Mouse (Mus musculus): Measurements from ENCODE around the gene Trim58.

The Trim58 gene

DNA sequence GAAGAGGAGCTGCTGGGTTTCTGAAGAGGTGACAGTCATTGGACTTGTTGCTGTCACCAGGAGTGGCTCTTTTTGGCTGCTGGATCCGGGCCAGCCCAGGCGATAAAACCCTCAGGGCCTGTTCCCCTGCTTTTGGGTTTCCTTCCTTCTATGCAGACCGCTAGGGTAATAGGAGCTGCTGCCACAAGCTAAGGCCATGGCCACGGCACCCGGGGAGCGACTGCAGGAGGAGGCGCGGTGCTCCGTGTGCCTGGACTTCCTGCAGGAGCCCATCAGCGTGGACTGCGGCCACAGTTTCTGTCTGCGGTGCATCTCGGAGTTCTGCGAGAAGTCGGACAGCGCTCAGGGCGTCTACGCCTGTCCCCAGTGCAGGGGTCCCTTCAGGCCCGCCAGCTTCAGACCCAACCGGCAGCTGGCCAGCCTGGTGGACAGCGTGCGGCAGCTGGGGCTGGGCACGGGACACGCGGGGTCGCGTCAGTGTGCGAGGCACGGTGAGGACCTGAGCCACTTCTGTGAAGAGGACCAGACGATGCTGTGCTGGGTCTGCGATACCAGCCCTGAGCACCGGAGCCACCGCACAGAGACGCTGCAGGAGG is at the start of gene Trim58:
Trim58 (plus strand) TSS at position 194 of the 596 bp plus-strand sequence.
- DNase-seq (ENCODE audit: low spot score): no peak

GRCm38 (mm10) chr11:58594814-58595213 is 45.5 kb upstream of the Trim58 start, which contains the start of gene Olfr324:
TSS of gene Olfr324 (plus strand) at chr11:58595114.
- no peak for DNase-seq (ENCODE audit: low spot score)

DNA sequence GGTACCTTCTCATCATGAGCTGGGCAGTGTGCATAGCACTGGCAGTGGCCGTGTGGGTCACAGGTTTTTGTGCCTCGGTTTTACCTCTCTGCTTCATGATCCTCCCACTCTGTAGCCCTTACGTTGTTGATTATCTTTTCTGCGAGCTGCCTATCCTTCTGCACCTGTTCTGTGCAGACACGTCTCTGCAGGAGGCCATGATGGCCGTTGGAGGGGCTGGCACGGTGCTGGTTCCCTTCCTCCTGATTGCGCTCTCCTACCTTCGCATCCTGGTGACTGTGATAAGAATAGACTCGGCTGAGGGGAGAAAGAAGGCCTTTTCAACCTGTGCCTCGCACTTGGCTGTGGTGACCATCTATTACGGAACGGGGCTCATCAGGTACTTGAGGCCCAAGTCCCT is 42.4 kb upstream of the Trim58 start:
- DNase-seq (ENCODE audit: low spot score): no peak

DNA sequence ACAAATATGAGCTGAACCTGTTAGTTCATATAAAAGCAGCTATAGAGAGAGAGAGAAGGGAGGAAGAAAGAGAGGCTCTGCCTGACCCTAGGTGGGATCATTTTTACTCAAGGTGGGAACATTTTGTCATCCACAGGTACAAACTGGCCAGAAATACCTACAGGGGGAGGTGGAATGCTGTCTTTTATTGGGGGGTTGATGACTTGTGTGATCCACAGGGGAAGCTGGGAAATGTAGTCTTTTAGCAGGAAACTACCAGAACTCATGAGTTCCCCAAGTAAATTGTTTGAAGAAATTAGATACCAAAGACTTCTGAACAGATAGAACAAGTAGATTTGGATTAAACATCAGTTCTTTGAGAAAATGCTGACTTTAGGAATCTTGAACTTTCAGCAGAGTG is 38.2 kb upstream of the Trim58 start:
- DNase-seq (ENCODE audit: low spot score): no peak

DNA sequence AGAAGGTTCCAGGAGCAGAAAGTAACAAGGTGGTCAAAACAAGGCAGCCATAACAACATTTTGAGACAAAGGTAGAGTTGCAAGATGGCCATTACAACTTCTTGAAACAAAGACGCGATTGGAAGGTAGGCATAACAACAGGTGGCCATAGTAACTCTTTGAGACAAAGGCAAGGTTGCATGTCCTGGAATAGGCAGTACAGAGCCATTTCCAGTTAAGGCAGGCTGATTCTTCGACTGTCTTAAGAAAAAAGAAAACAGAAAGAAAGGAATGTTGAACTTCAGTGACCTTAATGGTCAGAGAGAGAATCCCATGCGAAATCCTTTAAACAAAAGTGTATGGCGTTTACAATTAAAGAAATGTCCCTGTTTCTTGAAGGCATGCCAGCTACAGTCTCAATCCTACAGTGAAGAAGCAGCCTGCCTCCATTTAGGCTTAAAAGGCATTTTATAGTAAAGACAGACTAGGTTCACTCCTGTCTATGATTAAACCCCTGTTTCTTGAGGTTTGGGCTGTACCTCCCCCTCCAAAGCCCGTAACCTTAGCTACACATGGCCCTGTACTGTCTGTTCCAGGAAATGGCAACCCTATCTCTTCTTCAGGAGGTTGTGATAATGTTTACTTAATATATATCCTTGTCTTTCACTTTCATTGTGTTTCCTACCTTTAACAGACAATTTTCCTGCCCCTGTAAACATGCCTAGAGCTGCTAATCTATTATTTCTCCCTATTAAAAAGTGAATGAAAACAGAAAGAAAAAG is 37.3 kb upstream of the Trim58 start:
- no peak for DNase-seq (ENCODE audit: low spot score)

DNA sequence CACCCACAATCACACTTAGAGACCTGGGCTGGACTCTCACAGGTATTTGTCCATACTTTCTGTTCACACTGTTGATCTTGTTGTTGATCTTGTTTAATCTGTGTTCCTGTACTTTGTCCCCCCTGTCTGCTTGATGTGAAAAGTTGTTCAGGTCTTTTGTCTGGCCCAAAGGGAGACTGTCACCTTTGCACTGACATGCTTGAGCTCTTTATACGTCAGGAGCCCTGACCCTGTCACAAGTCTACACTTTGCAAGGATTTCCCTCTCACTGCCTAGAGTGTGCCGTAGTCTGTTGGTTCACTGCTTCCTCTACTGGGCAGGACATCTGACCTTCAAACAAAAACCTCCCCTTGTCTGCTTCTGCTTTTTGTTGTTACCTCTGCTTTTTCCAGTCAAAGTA is 35.6 kb upstream of the Trim58 start:
- no peak for DNase-seq (ENCODE audit: low spot score)

GRCm38 (mm10) chr11:58605228-58605627 is 35.0 kb upstream of the Trim58 start:
- DNase-seq (ENCODE audit: low spot score): no peak

DNA sequence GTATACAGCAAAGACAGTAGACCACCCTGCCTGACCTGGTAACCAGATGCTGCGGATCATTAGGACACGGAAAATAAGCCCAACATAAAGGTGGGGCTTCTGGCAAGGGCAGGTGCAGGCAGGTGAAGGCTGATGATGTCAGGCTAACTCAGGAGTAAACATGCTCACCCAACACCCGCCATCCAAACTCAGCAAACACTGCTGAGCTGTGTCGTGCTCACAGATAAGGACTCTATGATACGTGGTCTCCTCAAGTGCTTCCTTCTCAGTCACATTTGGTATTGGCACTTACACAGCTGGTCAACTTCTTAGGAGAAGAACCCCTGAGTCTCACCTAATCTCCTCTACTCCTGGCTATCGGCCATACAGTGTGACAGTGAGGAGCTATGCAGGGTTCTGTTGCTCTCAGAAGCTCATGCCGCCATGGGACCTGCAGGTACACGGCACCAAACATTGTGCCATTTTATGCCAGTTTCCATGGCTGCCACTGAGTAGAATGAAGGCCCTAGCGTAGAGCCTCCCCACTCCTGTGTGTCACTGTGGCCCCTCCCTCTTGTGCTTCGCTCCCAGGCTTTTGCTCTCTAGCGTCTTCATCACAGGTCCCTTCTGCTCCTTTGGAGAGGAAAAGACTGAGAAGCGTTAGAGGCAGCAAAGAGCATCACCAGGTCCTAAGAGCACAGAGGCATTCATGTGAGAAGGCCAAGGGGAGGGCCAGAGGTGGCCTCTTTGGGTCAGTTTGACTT is 33.9 kb upstream of the Trim58 start:
- no peak for DNase-seq (ENCODE audit: low spot score)

DNA sequence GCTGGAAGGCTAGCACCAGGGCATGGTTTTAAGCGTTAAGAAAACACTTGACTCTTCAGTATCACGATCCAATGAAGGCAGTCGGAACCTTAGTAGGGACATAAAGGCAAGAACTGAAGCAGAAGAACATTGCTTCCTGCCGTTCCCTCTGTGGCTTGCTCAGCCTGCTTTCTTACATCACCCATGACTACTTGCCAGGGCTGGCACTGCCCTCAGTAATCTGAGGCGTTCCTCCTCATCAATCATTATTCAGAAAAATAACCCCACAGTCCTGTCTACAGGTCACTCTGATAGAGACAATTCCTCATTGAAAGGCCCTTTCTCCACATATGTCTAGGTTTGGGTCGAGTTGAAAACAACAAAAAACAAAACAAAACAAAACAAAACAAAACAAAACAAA is 33.2 kb upstream of the Trim58 start:
- DNase-seq (ENCODE audit: low spot score): no peak

GRCm38 (mm10) chr11:58613359-58613758 is 26.9 kb upstream of the Trim58 start:
- DNase-seq (ENCODE audit: low spot score): no peak

GRCm38 (mm10) chr11:58614526-58614925 is 25.7 kb upstream of the Trim58 start:
- no peak for DNase-seq (ENCODE audit: low spot score)

DNA sequence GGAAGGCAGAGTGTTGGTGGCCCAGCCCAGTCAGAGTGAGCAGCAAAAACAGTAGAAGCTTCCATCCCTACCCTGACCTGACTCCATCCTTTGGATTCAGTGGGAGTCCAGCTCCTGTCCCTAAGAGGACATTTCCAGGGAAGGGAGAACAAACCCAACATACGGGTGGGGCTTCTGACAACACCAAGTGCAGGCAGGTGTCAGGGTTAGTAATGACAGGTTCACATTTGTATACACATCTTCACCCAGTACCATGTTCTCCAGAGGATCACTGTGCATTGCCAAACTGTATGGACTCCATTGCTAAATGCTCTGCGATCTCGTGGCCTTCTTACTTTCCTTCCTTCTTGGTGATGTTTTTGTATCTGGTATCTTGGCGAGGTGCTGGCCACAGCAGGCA is 24.3 kb upstream of the Trim58 start, which contains the start of gene 2210407C18Rik:
2210407C18Rik (minus strand) TSS at position 101 of the 400 bp plus-strand sequence.
- no peak for DNase-seq (ENCODE audit: low spot score)

- no peak for DNase-seq (ENCODE audit: low spot score)
Measured at GRCm38 (mm10) chr11:58618369-58618768, 21.9 kb upstream of the Trim58 start.

GRCm38 (mm10) chr11:58618793-58619192 is 21.5 kb upstream of the Trim58 start:
- no peak for DNase-seq (ENCODE audit: low spot score)

DNA sequence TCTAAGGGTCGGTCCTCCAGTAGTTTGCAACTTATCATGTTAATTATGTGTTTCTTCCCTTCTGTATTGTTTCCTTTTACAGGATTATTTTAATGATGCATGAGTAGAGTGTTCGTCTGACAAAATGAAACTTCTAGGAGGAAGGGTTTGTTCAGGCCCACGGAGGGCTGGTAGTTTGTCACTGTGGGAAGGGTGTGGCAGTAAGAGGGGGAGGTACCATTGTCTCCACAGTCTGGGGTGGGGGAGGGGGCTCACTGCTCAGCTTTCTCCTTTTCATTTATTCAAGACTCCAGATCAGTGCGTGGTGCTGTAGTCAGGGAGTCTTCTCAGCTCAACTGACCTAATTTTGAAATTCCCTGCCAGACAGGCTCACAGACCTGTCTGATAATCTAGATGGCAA is 14.1 kb upstream of the Trim58 start:
- DNase-seq (ENCODE audit: low spot score): no peak

DNA sequence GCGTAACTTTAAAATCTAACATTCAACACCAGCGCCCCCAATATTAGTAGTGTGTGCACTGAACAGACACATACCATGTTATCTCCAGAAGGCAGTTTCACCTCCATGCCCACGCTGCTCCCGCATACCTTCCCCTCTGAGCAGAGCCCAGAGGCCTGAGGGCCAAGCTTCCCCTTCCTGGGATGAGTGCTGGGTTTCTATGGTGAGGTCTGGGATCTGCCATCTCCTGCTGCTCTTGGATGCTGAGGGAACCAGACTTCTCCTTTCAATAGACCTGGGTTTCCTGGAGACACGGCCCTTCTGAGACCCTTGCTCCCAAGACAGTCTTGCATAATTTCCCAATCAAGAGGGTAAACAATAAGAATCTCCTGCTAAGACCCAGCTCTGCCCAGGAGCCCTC is 9.9 kb upstream of the Trim58 start, which contains the start of gene Olfr323:
Olfr323 (minus strand) TSS at position 101 of the 400 bp plus-strand sequence.
- no peak for DNase-seq (ENCODE audit: low spot score)

DNA sequence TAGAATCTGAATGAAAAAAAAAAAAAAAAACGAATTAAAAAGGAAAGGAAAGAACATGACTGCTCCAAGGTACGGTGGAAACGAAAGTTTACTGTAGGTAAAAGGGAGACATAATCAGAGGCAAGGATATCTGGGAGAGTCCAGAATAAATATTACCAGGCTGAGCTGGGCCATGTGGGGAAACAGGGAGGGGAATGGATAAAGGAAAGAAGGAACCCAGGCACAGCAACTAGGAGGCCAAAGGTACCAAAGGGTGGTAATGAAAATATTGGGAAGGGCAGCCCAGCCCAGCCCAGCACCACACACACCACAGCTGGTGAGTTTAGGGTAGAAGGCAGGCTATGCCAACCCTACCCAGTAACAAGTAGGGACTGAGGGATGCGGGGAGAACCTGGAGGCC is 5.4 kb upstream of the Trim58 start:
- no peak for DNase-seq (ENCODE audit: low spot score)

GRCm38 (mm10) chr11:58636376-58636977 is 3.8 kb upstream of the Trim58 start:
- DNase-seq (ENCODE audit: low spot score): no peak

DNA sequence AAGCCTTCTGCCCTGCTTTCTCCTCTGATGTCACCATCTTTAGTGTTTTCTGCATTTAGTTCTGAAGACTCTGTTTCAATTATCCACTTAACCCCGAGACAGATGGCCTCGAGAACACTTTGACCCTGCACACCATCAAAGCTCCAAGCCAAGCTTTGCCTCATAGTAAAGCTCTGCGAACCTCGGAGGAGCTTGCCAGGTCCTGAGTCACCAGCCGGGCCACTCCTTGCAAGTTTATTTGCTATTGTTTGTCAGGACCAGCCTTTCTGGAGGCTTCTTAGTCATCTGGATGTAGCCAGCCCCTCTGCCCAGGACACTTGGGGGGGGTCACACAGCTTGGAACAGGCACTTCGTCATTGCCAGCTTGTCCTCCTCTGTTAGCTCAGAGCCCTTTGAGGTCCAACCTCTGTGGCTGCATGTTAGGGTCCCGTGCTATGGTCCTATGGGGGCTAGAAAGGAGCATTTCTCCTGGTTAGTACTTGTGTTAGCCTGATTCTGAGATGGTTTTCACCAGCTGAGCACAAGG is 2.0 kb upstream of the Trim58 start:
- no peak for DNase-seq (ENCODE audit: low spot score)

GRCm38 (mm10) chr11:58641057-58641456 is 792 bp downstream of the Trim58 start:
- no peak for DNase-seq (ENCODE audit: low spot score)

DNA sequence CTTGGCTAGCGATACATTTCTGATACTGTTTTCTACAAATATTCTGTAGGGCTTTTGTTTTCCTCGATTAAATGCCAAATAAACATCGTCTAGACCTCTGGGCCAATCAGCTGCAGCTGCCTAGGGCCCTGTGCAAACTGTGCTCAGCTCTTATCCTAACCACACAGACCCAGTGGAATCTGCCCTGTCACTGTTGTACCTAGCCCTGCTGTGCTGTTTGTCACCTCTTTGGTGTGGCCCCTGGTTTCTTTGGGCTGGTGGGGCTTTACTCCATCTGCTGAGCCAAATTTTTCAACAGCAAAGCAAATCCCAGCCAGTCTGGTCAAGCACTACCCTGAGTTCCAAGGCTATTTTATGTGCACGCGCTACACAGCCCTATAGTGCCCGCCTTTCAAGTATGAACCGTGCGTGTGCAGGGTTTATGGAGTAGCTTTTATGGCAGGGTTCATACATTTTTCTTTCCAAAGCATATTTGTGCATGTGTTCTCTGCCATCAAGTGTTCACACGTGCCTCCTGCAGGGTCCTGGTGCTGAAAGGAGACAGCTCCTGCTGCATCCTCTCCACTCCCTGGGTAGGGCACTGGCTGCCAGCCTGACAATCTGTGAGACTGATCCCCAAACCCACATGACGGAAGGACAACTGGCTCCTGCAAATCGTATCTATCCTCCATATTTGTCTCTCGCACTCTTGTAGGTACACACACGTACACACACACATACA is 1.5 kb downstream of the Trim58 start:
- no peak for DNase-seq (ENCODE audit: low spot score)

DNA sequence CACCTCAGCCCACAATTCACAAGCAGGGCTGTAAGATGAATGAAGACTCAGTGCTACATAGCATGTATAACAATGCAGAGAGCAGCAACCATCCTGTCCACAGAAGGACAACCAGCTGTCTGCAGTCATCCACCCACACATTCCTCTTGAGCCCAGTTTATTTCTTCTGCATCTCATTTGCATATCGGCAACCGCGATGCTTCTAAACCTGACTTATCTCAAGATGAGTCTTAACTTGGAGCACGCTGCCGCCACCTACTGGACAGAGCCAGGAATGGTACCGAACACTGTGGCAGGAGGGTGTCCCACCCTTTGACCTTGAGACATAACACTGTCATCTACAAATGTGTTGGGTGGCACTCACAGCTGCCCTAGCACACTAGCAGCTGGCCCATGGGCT is 3.1 kb downstream of the Trim58 start:
- DNase-seq (ENCODE audit: low spot score): no peak
